Mouse (Mus musculus) spleen, adult 12 weeks (tissue): ENCODE measurements at regions not wholly inside any gene's neighbourhood (a gene's known extent, or its start where the extent isn't known, plus 50 kb on each side); places are given as distances from the start of the nearest gene placed in this dataset.
"Not testable (repeated sequence)": the region's sequence is repeated elsewhere in the genome, so short reads cannot be mapped to it uniquely, and the experiment has no call there.

Experiments used
- DNase-seq: peaks from one replicate; pipeline ENCODE4 v3.0.0; 2022; ENCODE audit warnings: low spot score

- DNase-seq = no peak
Observed at GRCm38 (mm10) chr2:72616412-72616811, 140.5 kb downstream of the Cdca7 start.

GRCm38 (mm10) chr2:72619446-72619845 lies 143.5 kb downstream of the Cdca7 start:
- no peak for DNase-seq

GRCm38 (mm10) chr2:72620182-72620652 lies 144.3 kb downstream of the Cdca7 start:
- DNase-seq = no peak

- no peak for DNase-seq
Observed at GRCm38 (mm10) chr2:72627915-72628314, 152.0 kb downstream of the Cdca7 start.

- no peak for DNase-seq
Observed at GRCm38 (mm10) chr2:72628626-72629470, 152.9 kb downstream of the Cdca7 start.

- no peak for DNase-seq
Observed at GRCm38 (mm10) chr2:72629691-72630461, 153.9 kb downstream of the Cdca7 start.

- no peak for DNase-seq
Observed at GRCm38 (mm10) chr2:72637881-72638620, 162.1 kb downstream of the Cdca7 start.

GRCm38 (mm10) chr2:72639022-72639421 lies 163.1 kb downstream of the Cdca7 start:
- no peak for DNase-seq

GRCm38 (mm10) chr2:72641228-72641627 lies 165.3 kb downstream of the Cdca7 start:
- no peak for DNase-seq

GRCm38 (mm10) chr2:72644151-72644843 lies 168.3 kb downstream of the Cdca7 start:
- DNase-seq = no peak

- no peak for DNase-seq
Observed at GRCm38 (mm10) chr2:72647642-72648041, 171.7 kb downstream of the Cdca7 start.

GRCm38 (mm10) chr2:72648294-72648693 lies 172.3 kb downstream of the Cdca7 start:
- no peak for DNase-seq

GRCm38 (mm10) chr2:72655864-72656263 lies 179.9 kb downstream of the Cdca7 start:
- DNase-seq = no peak

- no peak for DNase-seq
Observed at GRCm38 (mm10) chr2:72657101-72657920, 181.4 kb downstream of the Cdca7 start.

- DNase-seq = no peak
Observed at GRCm38 (mm10) chr2:72662396-72662795, 186.4 kb downstream of the Cdca7 start.

GRCm38 (mm10) chr2:72662979-72663780 lies 187.2 kb downstream of the Cdca7 start:
- DNase-seq = no peak

- not testable (repeated sequence) for DNase-seq
Observed at GRCm38 (mm10) chr2:72667396-72667795, 191.4 kb downstream of the Cdca7 start.

- DNase-seq = no peak
Observed at GRCm38 (mm10) chr2:72672908-72673901, 197.2 kb downstream of the Cdca7 start.

GRCm38 (mm10) chr2:72674229-72674628 lies 198.3 kb downstream of the Cdca7 start:
- no peak for DNase-seq
